Comparison of ENCODE assay signal across 50 mouse cellular contexts in genomic region chr5:143192806-143193205, GRCm38 (mm10). TPM values are rescaled to one million over a fixed set of nuclear protein-coding genes. Genes with fewer than 3 reads are reported as not detected.
"Had no signal": no experiment of that assay in that cellular context is flagged by ENCODE, and none has a peak within 500 bp of the region (broad histone marks: within the 10 kb centered on the region; RNA-seq: fewer than 3 reads in every experiment).

No protein-coding gene starts in this region.

- H3K36me3 ChIP-seq: heart, embryonic 12.5 days; heart, embryonic 13.5 days; heart, embryonic 15.5 days; hindbrain, embryonic 10.5 days; hindbrain, embryonic 12.5 days; hindbrain, embryonic 13.5 days; hindbrain, embryonic 15.5 days; intestine, embryonic 15.5 days; kidney, embryonic 15.5 days had no signal

- ATAC-seq: hindbrain, embryonic 16.5 days; hindbrain, postnatal 0 days; inflammation-experienced regulatory T-cells, adult 6 months; intestine, embryonic 15.5 days; intestine, embryonic 16.5 days; intestine, postnatal 0 days had no signal

- H3K4me3 ChIP-seq: heart, embryonic 12.5 days; heart, embryonic 13.5 days; heart, embryonic 15.5 days; hindbrain, embryonic 10.5 days; hindbrain, embryonic 12.5 days; hindbrain, embryonic 13.5 days; hindbrain, embryonic 15.5 days; intestine, embryonic 15.5 days; kidney, embryonic 15.5 days; layer of hippocampus, adult 2 months; left cerebral cortex, adult 2 months had no signal

- H3K27me3 ChIP-seq: heart, embryonic 15.5 days; hindbrain, embryonic 12.5 days; hindbrain, embryonic 13.5 days; hindbrain, embryonic 15.5 days; intestine, embryonic 15.5 days; kidney, embryonic 15.5 days had no signal

- H3K4me1 ChIP-seq: heart, embryonic 12.5 days; heart, embryonic 13.5 days; heart, embryonic 15.5 days; hindbrain, embryonic 10.5 days; hindbrain, embryonic 12.5 days; hindbrain, embryonic 13.5 days; hindbrain, embryonic 15.5 days; intestine, embryonic 15.5 days; kidney, embryonic 15.5 days had no signal

- H3K27ac ChIP-seq: heart, embryonic 13.5 days; heart, embryonic 15.5 days; hindbrain, embryonic 10.5 days; hindbrain, embryonic 12.5 days; hindbrain, embryonic 13.5 days; hindbrain, embryonic 14.5 days; hindbrain, embryonic 15.5 days; hindbrain, postnatal 0 days; intestine, embryonic 15.5 days; kidney, embryonic 15.5 days; kidney, postnatal 0 days; layer of hippocampus, adult 2 months; left cerebral cortex, adult 2 months had no signal

- H3K9me3 ChIP-seq: heart, embryonic 12.5 days; heart, embryonic 13.5 days; heart, embryonic 15.5 days; hindbrain, embryonic 10.5 days; hindbrain, embryonic 12.5 days; hindbrain, embryonic 13.5 days; hindbrain, embryonic 15.5 days; intestine, embryonic 15.5 days; kidney, embryonic 15.5 days had no signal

- H3K9ac ChIP-seq: heart, embryonic 12.5 days; heart, embryonic 13.5 days; heart, embryonic 15.5 days; hindbrain, embryonic 12.5 days; hindbrain, embryonic 13.5 days; hindbrain, embryonic 14.5 days; hindbrain, embryonic 15.5 days; intestine, embryonic 15.5 days; kidney, embryonic 15.5 days had no signal

- DNase-seq: heart, postnatal 10 days; heart, postnatal 14 days; heart, postnatal 36 days; heart, postnatal 4 days; kidney, adult 11 months; kidney, adult 18-20 months; kidney, adult 2 months; kidney, adult 8-10 months; kidney, adult 9 months; kidney, postnatal 10 days; kidney, postnatal 14 days; kidney, postnatal 25 days; kidney, postnatal 36 days; kidney, postnatal 4 days; layer of hippocampus, adult 9-11 months; layer of hippocampus, postnatal 36 days had no signal

- H3K4me2 ChIP-seq: heart, embryonic 12.5 days; heart, embryonic 13.5 days; heart, embryonic 15.5 days; hindbrain, embryonic 12.5 days; hindbrain, embryonic 13.5 days; hindbrain, embryonic 14.5 days; hindbrain, embryonic 15.5 days; intestine, embryonic 15.5 days; kidney, embryonic 15.5 days had no signal

RNA-seq across cellular contexts. Expression of gene Spdye4b, which starts 12.0 kb away (rescaled TPM):
- total RNA-seq: heart, postnatal 10 days; heart, postnatal 14 days; heart, postnatal 36 days; heart, postnatal 4 days; hematopoietic stem cell, adult 5-6 weeks; hindbrain, postnatal 0 days; layer of hippocampus, adult 18-20 months; layer of hippocampus, adult 2 months; layer of hippocampus, adult 8-10 months; layer of hippocampus, postnatal 10 days; layer of hippocampus, postnatal 14 days; layer of hippocampus, postnatal 25 days; layer of hippocampus, postnatal 36 days; left cerebral cortex, adult 18-20 months; left cerebral cortex, adult 2 months; left cerebral cortex, adult 8-10 months had no signal
- polyA plus RNA-seq: heart, embryonic 12.5 days; heart, embryonic 13.5 days; heart, embryonic 14.5 days; heart, embryonic 15.5 days; heart, embryonic 16.5 days; heart, postnatal 0 days; hindbrain, embryonic 11.5 days; hindbrain, embryonic 12.5 days; hindbrain, embryonic 13.5 days; hindbrain, embryonic 14.5 days; hindbrain, embryonic 15.5 days; hindbrain, embryonic 16.5 days; hindbrain, postnatal 0 days; inflammation-experienced regulatory T-cells, adult 6 months; intestine, embryonic 14.5 days; intestine, embryonic 15.5 days; intestine, embryonic 16.5 days; intestine, postnatal 0 days; kidney, adult 2 months; kidney, embryonic 14.5 days; kidney, embryonic 15.5 days; kidney, embryonic 16.5 days; kidney, postnatal 0 days; large intestine, adult 2 months had no signal

RNA-seq across cellular contexts. Expression of gene Spdye4a, which starts 33.9 kb away (rescaled TPM):
- total RNA-seq: heart, postnatal 10 days; heart, postnatal 14 days; heart, postnatal 36 days; heart, postnatal 4 days; hematopoietic stem cell, adult 5-6 weeks; layer of hippocampus, adult 18-20 months; layer of hippocampus, adult 2 months; layer of hippocampus, adult 8-10 months; layer of hippocampus, postnatal 10 days; layer of hippocampus, postnatal 14 days; layer of hippocampus, postnatal 25 days; layer of hippocampus, postnatal 36 days; left cerebral cortex, adult 18-20 months; left cerebral cortex, adult 2 months; left cerebral cortex, adult 8-10 months had no signal
- polyA plus RNA-seq: heart, embryonic 12.5 days; heart, embryonic 13.5 days; heart, embryonic 14.5 days; heart, embryonic 15.5 days; heart, embryonic 16.5 days; heart, postnatal 0 days; hindbrain, embryonic 10.5 days; hindbrain, embryonic 11.5 days; hindbrain, embryonic 12.5 days; hindbrain, embryonic 13.5 days; hindbrain, embryonic 14.5 days; hindbrain, embryonic 15.5 days; hindbrain, embryonic 16.5 days; hindbrain, postnatal 0 days; inflammation-experienced regulatory T-cells, adult 6 months; intestine, embryonic 14.5 days; intestine, embryonic 15.5 days; intestine, embryonic 16.5 days; intestine, postnatal 0 days; kidney, embryonic 14.5 days; kidney, embryonic 15.5 days; kidney, embryonic 16.5 days; kidney, postnatal 0 days; large intestine, adult 2 months had no signal

RNA-seq across cellular contexts. Expression of gene Olfr718-ps1, which starts 45.4 kb away (rescaled TPM):
- total RNA-seq: heart, postnatal 14 days; heart, postnatal 36 days; heart, postnatal 4 days; hematopoietic stem cell, adult 5-6 weeks; hindbrain, postnatal 0 days had no signal
- polyA plus RNA-seq: heart, embryonic 12.5 days; heart, embryonic 13.5 days; heart, embryonic 14.5 days; heart, embryonic 15.5 days; heart, embryonic 16.5 days; heart, postnatal 0 days; hindbrain, embryonic 11.5 days; hindbrain, embryonic 16.5 days; hindbrain, postnatal 0 days; intestine, embryonic 14.5 days; intestine, embryonic 16.5 days; kidney, adult 2 months; kidney, embryonic 16.5 days; kidney, postnatal 0 days; large intestine, adult 2 months had no signal
